Mouse (Mus musculus): Measurements from ENCODE around the gene Mr1. TPM values are rescaled to one million over a fixed set of nuclear protein-coding genes. Genes with fewer than 3 reads are reported as not detected.
"Not testable (repeated sequence)": the region's sequence is repeated elsewhere in the genome, so short reads cannot be mapped to it uniquely, and the experiment has no call there.

Mr1 gene
- total and polyA plus RNA-seq, 3 experiments, result 4.3 to 7.6 (median 7.1) TPM

GRCm38 (mm10) chr1:155178192-155178924, 31.7 kb upstream of the Mr1 start:
- in situ Hi-C loops (cut with MboI; ENCODE audit: low pct_ligation_motif_present, low pct_unique_long_range_greater_than_20kb, low sequenced_read_pairs) (no loop called here), dilution Hi-C loops (cut with MboI; ENCODE audit: extremely low pct_ligation_motif_present, extremely low pct_unique_long_range_greater_than_20kb, low sequenced_read_pairs) (no loop called here)
- peaks cover 3 to 12% of the 10 kb centered on the region in 2 experiments for H3K4me1 ChIP-seq (ENCODE audit: control insufficient read depth in 1 of 2, insufficient read depth in 2 of 2)
- peaks cover 23 to 73% of the 10 kb centered on the region in 2 experiments for H3K36me3 ChIP-seq (replicated peaks in 1 of 2; ENCODE audit: control insufficient read depth in 1 of 2, insufficient read depth in 1 of 2, low read length in 1 of 2)
- no peaks in the 10 kb centered on the region for H3K79me2 ChIP-seq (replicated peaks; ENCODE audit: control insufficient read depth, extremely low read depth, insufficient read depth, poor library complexity, severe bottlenecking)
- H3K9ac ChIP-seq (ENCODE audit: insufficient read depth, low read depth), result no peak overlapping the region
- no peaks in the 10 kb centered on the region for H3K27me3 ChIP-seq (replicated peaks)
- no peak overlapping the region for H3K27ac ChIP-seq (ENCODE audit: insufficient read depth, low read depth)
- no peak for DNase-seq (ENCODE audit: extremely low read depth)
- no peak overlapping the region for H3K4me3 ChIP-seq (replicated peaks in 1 of 3; ENCODE audit: low read depth in 2 of 3, low read length in 2 of 3, poor library complexity in 1 of 3)
- H3K9me3 ChIP-seq (replicated peaks; ENCODE audit: low read length), result no peaks in the 10 kb centered on the region
- no peak for TF ChIP-seq CHD2 (IDR thresholded peaks at IDR 0.05; ENCODE audit: low read length)
- no peak for TF ChIP-seq ELF1 (IDR thresholded peaks at IDR 0.05; ENCODE audit: low read depth, low read length)
- no peak for TF ChIP-seq ZKSCAN1 (IDR thresholded peaks at IDR 0.05; ENCODE audit: borderline replicate concordance, low read depth, low read length)
- no peak for TF ChIP-seq MAFK (IDR thresholded peaks at IDR 0.05; ENCODE audit: insufficient replicate concordance, low read length)
- TF ChIP-seq SMC3 (IDR thresholded peaks at IDR 0.05; ENCODE audit: low read depth, low read length), result no peak
- TF ChIP-seq MXI1 (IDR thresholded peaks at IDR 0.05; ENCODE audit: low read depth, low read length), result no peak
- no peak for TF ChIP-seq CTCF (conservative IDR thresholded peaks at IDR 0.05 in 1 of 2, IDR thresholded peaks at IDR 0.05 in 1 of 2; ENCODE audit: low read depth in 2 of 2, low read length in 2 of 2)
- TF ChIP-seq GABPA (IDR thresholded peaks at IDR 0.05; ENCODE audit: insufficient replicate concordance, low read depth, low read length), result no peak
- TF ChIP-seq TBP (conservative IDR thresholded peaks at IDR 0.05; ENCODE audit: low read depth, low read length), result no peak
- TF ChIP-seq MAZ (IDR thresholded peaks at IDR 0.05; ENCODE audit: low read depth, low read length), result no peak
- no peak for TF ChIP-seq PAX5 (IDR thresholded peaks at IDR 0.05; ENCODE audit: low read length)
- TF ChIP-seq MYC (IDR thresholded peaks at IDR 0.05; ENCODE audit: low read depth, low read length), result no peak
- no peak for TF ChIP-seq RCOR1 (conservative IDR thresholded peaks at IDR 0.05; ENCODE audit: low read depth, low read length)
- TF ChIP-seq ZMIZ1 (IDR thresholded peaks at IDR 0.05; ENCODE audit: low read depth, low read length), result no peak
- no peak for TF ChIP-seq HCFC1 (IDR thresholded peaks at IDR 0.05; ENCODE audit: low read depth, low read length)
- no peak for TF ChIP-seq EP300 (IDR thresholded peaks at IDR 0.05; ENCODE audit: low read length)
- no peak for TF ChIP-seq IRF4 (IDR thresholded peaks at IDR 0.05; ENCODE audit: low read depth, low read length)
- no peak overlapping the region for H3K4me2 ChIP-seq (ENCODE audit: insufficient read depth, low read depth, poor library complexity, severe bottlenecking)

- TF ChIP-seq PAX5 (IDR thresholded peaks at IDR 0.05; ENCODE audit: low read length) (no peak), IRF4 (IDR thresholded peaks at IDR 0.05; ENCODE audit: low read depth, low read length) (no peak), HCFC1 (IDR thresholded peaks at IDR 0.05; ENCODE audit: low read depth, low read length) (no peak), CTCF (conservative IDR thresholded peaks at IDR 0.05 in 1 of 2, IDR thresholded peaks at IDR 0.05 in 1 of 2; ENCODE audit: low read depth in 2 of 2, low read length in 2 of 2) (no peak), MAX (IDR thresholded peaks at IDR 0.05; ENCODE audit: low read length) (no peak), TCF12 (IDR thresholded peaks at IDR 0.05; ENCODE audit: low read depth, low read length) (no peak), TBP (conservative IDR thresholded peaks at IDR 0.05; ENCODE audit: low read depth, low read length) (no peak), JUN (IDR thresholded peaks at IDR 0.05; ENCODE audit: insufficient read depth, low read depth, low read length) (no peak), MAFK (IDR thresholded peaks at IDR 0.05; ENCODE audit: insufficient replicate concordance, low read length) (no peak), SIN3A (IDR thresholded peaks at IDR 0.05; ENCODE audit: low read length) (no peak), MEF2A (IDR thresholded peaks at IDR 0.05; ENCODE audit: borderline replicate concordance, low read depth, low read length) (no peak), EP300 (IDR thresholded peaks at IDR 0.05; ENCODE audit: low read length) (no peak), BHLHE40 (IDR thresholded peaks at IDR 0.05; ENCODE audit: low read depth, low read length) (no peak), SMC3 (IDR thresholded peaks at IDR 0.05; ENCODE audit: low read depth, low read length) (no peak), ZNF384 (IDR thresholded peaks at IDR 0.05; ENCODE audit: low read depth, low read length) (no peak), MAZ (IDR thresholded peaks at IDR 0.05; ENCODE audit: low read depth, low read length) (no peak)
- H3K79me2 ChIP-seq (replicated peaks; ENCODE audit: control insufficient read depth, extremely low read depth, insufficient read depth, poor library complexity, severe bottlenecking), result peaks cover 18% of the 10 kb centered on the region; the same call in 1 of the 2 replicates
- in situ Hi-C loops (cut with MboI; ENCODE audit: low pct_ligation_motif_present, low pct_unique_long_range_greater_than_20kb, low sequenced_read_pairs) (no loop called here), dilution Hi-C loops (cut with MboI; ENCODE audit: extremely low pct_ligation_motif_present, extremely low pct_unique_long_range_greater_than_20kb, low sequenced_read_pairs) (no loop called here)
- peaks cover 22 to 63% of the 10 kb centered on the region in 2 experiments for H3K36me3 ChIP-seq (replicated peaks in 1 of 2; ENCODE audit: control insufficient read depth in 1 of 2, insufficient read depth in 1 of 2, low read length in 1 of 2)
- no peak for DNase-seq (ENCODE audit: extremely low read depth)
- H3K4me1 ChIP-seq (ENCODE audit: control insufficient read depth in 1 of 2, insufficient read depth in 2 of 2), result peaks cover 10 to 12% of the 10 kb centered on the region in 2 experiments
- no peak overlapping the region for H3K9ac ChIP-seq (ENCODE audit: insufficient read depth, low read depth)
- H3K27ac ChIP-seq (ENCODE audit: insufficient read depth, low read depth), result no peak overlapping the region
- H3K9me3 ChIP-seq (replicated peaks; ENCODE audit: low read length), result no peaks in the 10 kb centered on the region
- no peaks in the 10 kb centered on the region for H3K27me3 ChIP-seq (replicated peaks)
- H3K4me3 ChIP-seq (replicated peaks in 1 of 3; ENCODE audit: low read depth in 2 of 3, low read length in 2 of 3, poor library complexity in 1 of 3), result no peak overlapping the region
- no peak overlapping the region for H3K4me2 ChIP-seq (ENCODE audit: insufficient read depth, low read depth, poor library complexity, severe bottlenecking)
Measured at GRCm38 (mm10) chr1:155174424-155174823, 27.8 kb upstream of the Mr1 start.

GRCm38 (mm10) chr1:155173644-155174016, 27.0 kb upstream of the Mr1 start:
- in situ Hi-C loops (cut with MboI; ENCODE audit: low pct_ligation_motif_present, low pct_unique_long_range_greater_than_20kb, low sequenced_read_pairs); H3K27ac ChIP-seq (ENCODE audit: insufficient read depth, low read depth); H3K4me3 ChIP-seq (replicated peaks in 1 of 3; ENCODE audit: low read depth in 2 of 3, low read length in 2 of 3, poor library complexity in 1 of 3); H3K4me2 ChIP-seq (ENCODE audit: insufficient read depth, low read depth, poor library complexity, severe bottlenecking); H3K27me3 ChIP-seq (replicated peaks); dilution Hi-C loops (cut with MboI; ENCODE audit: extremely low pct_ligation_motif_present, extremely low pct_unique_long_range_greater_than_20kb, low sequenced_read_pairs); H3K9me3 ChIP-seq (replicated peaks; ENCODE audit: low read length); H3K9ac ChIP-seq (ENCODE audit: insufficient read depth, low read depth): not testable (repeated sequence)
- peak; percentile 8 for DNase-seq (ENCODE audit: extremely low read depth)
- H3K36me3 ChIP-seq (replicated peaks in 1 of 2; ENCODE audit: control insufficient read depth in 1 of 2, insufficient read depth in 1 of 2, low read length in 1 of 2), result peaks cover 22 to 55% of the 10 kb centered on the region in 2 experiments
- peaks cover 18% of the 10 kb centered on the region; the same call in 1 of the 2 replicates for H3K79me2 ChIP-seq (replicated peaks; ENCODE audit: control insufficient read depth, extremely low read depth, insufficient read depth, poor library complexity, severe bottlenecking)
- H3K4me1 ChIP-seq (ENCODE audit: control insufficient read depth in 1 of 2, insufficient read depth in 2 of 2), result peaks cover 10 to 12% of the 10 kb centered on the region in 2 experiments
